Mouse (Mus musculus): ENCODE data around the gene Ifna4. TPM values are rescaled to one million over a fixed set of nuclear protein-coding genes. Genes with fewer than 3 reads are reported as not detected.
"Not testable (repeated sequence)": the region's sequence is repeated elsewhere in the genome, so short reads cannot be mapped to it uniquely, and the experiment has no call there.

Gene Ifna4
- not detected for total RNA-seq (2021)
- long read RNA-seq, experiment 1, result 0 reads
- long read RNA-seq, experiment 2, result 0 reads

- DNase-seq (ENCODE audit: low spot score in 2 of 2), result no peak
Measured at GRCm38 (mm10) chr4:88841438-88841911, at the start of gene Ifna4. Gene Ifna4, plus strand, starts transcription at chr4:88841861.

GRCm38 (mm10) chr4:88793936-88794675, 47.6 kb upstream of the Ifna4 start, which contains the start of gene Gm13275:
Gene Gm13275, plus strand, starts transcription at chr4:88794487.
- DNase-seq (ENCODE audit: low spot score in 2 of 2), result peak; percentile 66 to 79

GRCm38 (mm10) chr4:88797097-88797496, 44.6 kb upstream of the Ifna4 start, which contains the start of gene Gm13279:
Gene Gm13279, plus strand, starts transcription at chr4:88797397.
- DNase-seq (ENCODE audit: low spot score in 2 of 2), result not testable (repeated sequence)

GRCm38 (mm10) chr4:88799365-88799764, 42.3 kb upstream of the Ifna4 start, which contains the start of gene Gm13285:
Gene Gm13285, plus strand, starts transcription at chr4:88799665.
- not testable (repeated sequence) for DNase-seq (ENCODE audit: low spot score in 2 of 2)

- DNase-seq (ENCODE audit: low spot score in 2 of 2), result not testable (repeated sequence)
Measured at GRCm38 (mm10) chr4:88802954-88803353, 38.7 kb upstream of the Ifna4 start, which contains the start of gene Gm13287. Gene Gm13287, plus strand, starts transcription at chr4:88803254.

GRCm38 (mm10) chr4:88805231-88805630, 36.4 kb upstream of the Ifna4 start, which contains the start of gene Gm13288:
Gene Gm13288, plus strand, starts transcription at chr4:88805531.
- DNase-seq (ENCODE audit: low spot score in 2 of 2), result not testable (repeated sequence)

GRCm38 (mm10) chr4:88805761-88806160, 35.9 kb upstream of the Ifna4 start:
- peak; percentile 19 to 30 for DNase-seq (ENCODE audit: low spot score in 2 of 2)

- no peak for DNase-seq (ENCODE audit: low spot score in 2 of 2)
Measured at GRCm38 (mm10) chr4:88815928-88816327, 25.7 kb upstream of the Ifna4 start, which contains the start of gene Ifna7. Gene Ifna7, plus strand, starts transcription at chr4:88816228.

GRCm38 (mm10) chr4:88819659-88820058, 22.0 kb upstream of the Ifna4 start, which contains the start of gene Ifna11:
Gene Ifna11, plus strand, starts transcription at chr4:88819959.
- DNase-seq (ENCODE audit: low spot score in 2 of 2), result no peak

GRCm38 (mm10) chr4:88822995-88823394, 18.7 kb upstream of the Ifna4 start:
- DNase-seq (ENCODE audit: low spot score in 2 of 2), result no peak

GRCm38 (mm10) chr4:88827116-88827515, 14.5 kb upstream of the Ifna4 start, which contains the start of gene Ifna6:
Gene Ifna6, plus strand, starts transcription at chr4:88827416.
- DNase-seq (ENCODE audit: low spot score in 2 of 2), result not testable (repeated sequence)

- peak in 1 of 2 experiments; percentile 21 for DNase-seq (ENCODE audit: low spot score in 2 of 2)
Measured at GRCm38 (mm10) chr4:88830523-88830922, 11.1 kb upstream of the Ifna4 start.

GRCm38 (mm10) chr4:88835225-88835624, 6.4 kb upstream of the Ifna4 start, which contains the start of gene Ifna5:
Gene Ifna5, plus strand, starts transcription at chr4:88835525.
- not testable (repeated sequence) for DNase-seq (ENCODE audit: low spot score in 2 of 2)

GRCm38 (mm10) chr4:88838828-88839227, 2.8 kb upstream of the Ifna4 start:
- DNase-seq (ENCODE audit: low spot score in 2 of 2), result no peak

- DNase-seq (ENCODE audit: low spot score in 2 of 2), result no peak
Measured at GRCm38 (mm10) chr4:88840058-88840457, 1.6 kb upstream of the Ifna4 start.

- no peak for DNase-seq (ENCODE audit: low spot score in 2 of 2)
Measured at GRCm38 (mm10) chr4:88845334-88845733, 3.7 kb downstream of the Ifna4 start.

- no peak for DNase-seq (ENCODE audit: low spot score in 2 of 2)
Measured at GRCm38 (mm10) chr4:88849698-88850097, 8.0 kb downstream of the Ifna4 start, which contains the start of gene Ifna1. Gene Ifna1, plus strand, starts transcription at chr4:88850087.

- no peak for DNase-seq (ENCODE audit: low spot score in 2 of 2)
Measured at GRCm38 (mm10) chr4:88851026-88851763, 9.5 kb downstream of the Ifna4 start.

- DNase-seq (ENCODE audit: low spot score in 2 of 2), result no peak
Measured at GRCm38 (mm10) chr4:88859214-88859613, 17.6 kb downstream of the Ifna4 start.

GRCm38 (mm10) chr4:88863309-88863708, 21.6 kb downstream of the Ifna4 start:
- DNase-seq (ENCODE audit: low spot score in 2 of 2), result no peak

GRCm38 (mm10) chr4:88864599-88864998, 22.9 kb downstream of the Ifna4 start:
- no peak for DNase-seq (ENCODE audit: low spot score in 2 of 2)
